Mouse (Mus musculus) kidney, postnatal 0 days (tissue): ENCODE measurements around the gene Efcab2. TPM values are rescaled to one million over a fixed set of nuclear protein-coding genes. Genes with fewer than 3 reads are reported as not detected.
A peak's percentile ranks its signal among the peaks of the same experiment; 100 is the strongest.

Source experiments
- ATAC-seq: fragments of 200-750 bp; cut with Nextera tagmentation; replicated peaks from 2 replicates; pipeline ENCODE4 v1.8.0; 2017; ENCODE audit warnings: low read depth, moderate number of reproducible peaks, moderate TSS enrichment, moderate library complexity; ENCODE audit not compliant: low FRiP score
- DNase-seq: peaks from one replicate; pipeline ENCODE4 v3.0.0-alpha.2; 2016; ENCODE audit warnings: low spot score
- H3K27ac ChIP-seq: fragments of 300-500 bp; sonication (generic); 2 replicates; pipeline ENCODE4 v1.5.1; 2014; ENCODE audit warnings: mild to moderate bottlenecking
- H3K27me3 ChIP-seq: fragments of 300-500 bp; sonication (generic); 2 replicates; pipeline ENCODE4 v1.6.1; 2014; ENCODE audit warnings: low read length, mixed read lengths; ENCODE audit not compliant: insufficient read depth
- H3K36me3 ChIP-seq: fragments of 300-500 bp; sonication (generic); 2 replicates; pipeline ENCODE4 v1.6.1; 2014; ENCODE audit warnings: low read length, mixed read lengths; ENCODE audit not compliant: insufficient read depth
- H3K4me1 ChIP-seq: fragments of 300-500 bp; sonication (generic); replicated peaks from 2 replicates; pipeline ENCODE4 v1.6.1; 2014; ENCODE audit warnings: antibody characterized with exemption, low read length, mixed read lengths; ENCODE audit not compliant: insufficient read depth
- H3K4me2 ChIP-seq: fragments of 300-500 bp; sonication (generic); 2 replicates; pipeline ENCODE4 v1.6.1; 2014; ENCODE audit warnings: mild to moderate bottlenecking, low read length, moderate library complexity, mixed read lengths
- H3K4me3 ChIP-seq: fragments of 300-500 bp; sonication (generic); replicated peaks from 2 replicates; pipeline ENCODE4 v1.5.1; 2014; ENCODE audit warnings: low read depth, low read length
- H3K9ac ChIP-seq: fragments of 300-500 bp; sonication (generic); 2 replicates; pipeline ENCODE4 v1.6.1; 2014; ENCODE audit warnings: low read depth, low read length
- H3K9me3 ChIP-seq: fragments of 300-500 bp; sonication (generic); replicated peaks from 2 replicates; pipeline ENCODE4 v1.6.1; 2016; ENCODE audit warnings: low read length, inconsistent platforms, mixed read lengths
- CTCF ChIP-seq: IDR thresholded peaks from 2 replicates; pipeline ENCODE4 v1.5.1; 2016; ENCODE audit warnings: antibody characterized with exemption, low read depth, mild to moderate bottlenecking, moderate library complexity
- WGBS: fragments of 180-500 bp; shearing (Covaris S2); extraction: QIAGEN DNeasy Blood & Tissue Kit; methylation state at CpG from one replicate; pipeline ENCODE4 v1.1.7; 2014; 5-methylcytosine and 5-hydroxymethylcytosine counted together
- microRNA-seq: library from miRNA; unstranded; fragments of <30 nt; microRNA quantifications from one replicate; pipeline ENCODE4, GENCODE M21; 2016
- polyA plus RNA-seq: library from polyadenylated mRNA; unstranded; fragments of >200 nt; fragmentation: Nextera tagmentation; extraction: Ambion mirVana; gene quantifications from 2 replicates; pipeline ENCODE4 v1.2.1, GENCODE M21; 2015

Gene Efcab2
- polyA plus RNA-seq, 1 experiment from 2014 or later = 8.1 TPM

- H3K9me3 ChIP-seq = no peaks in the 10 kb centered on the region
- H3K27me3 ChIP-seq = peaks cover 5% of the 10 kb centered on the region
- ATAC-seq (peak; percentile 27), DNase-seq (peak; percentile 66)
- H3K27ac ChIP-seq = peak overlapping the region; percentile 78
- peaks cover 12% of the 10 kb centered on the region for H3K4me1 ChIP-seq
- WGBS = under 1% methylated on average over 58 of the region's 59 CpGs
- peak overlapping the region; percentile 71 for H3K4me3 ChIP-seq
- no peaks in the 10 kb centered on the region for H3K36me3 ChIP-seq
- H3K9ac ChIP-seq = peak overlapping the region; percentile 62
- H3K4me2 ChIP-seq = peak overlapping the region; percentile 100
- TF ChIP-seq CTCF = no peak
Measured at GRCm38 (mm10) chr1:178527547-178528361, 121.9 kb downstream of the Efcab2 start.

GRCm38 (mm10) chr1:178528431-178529351, 122.8 kb downstream of the Efcab2 start, which contains the start of gene Kif26b:
Kif26b (plus strand) TSS chr1:178529125.
- Histone ChIP-seq H3K9ac (peak within 1 kb of the TSS; percentile 62), H3K4me1 (peaks cover 12% of the 10 kb centered on the region), H3K9me3 (no peaks in the 10 kb centered on the region), H3K4me2 (peak within 1 kb of the TSS; percentile 100), H3K27ac (peak within 1 kb of the TSS; percentile 78), H3K4me3 (peak within 1 kb of the TSS; percentile 71), H3K36me3 (no peaks in the 10 kb centered on the region), H3K27me3 (peaks cover 5% of the 10 kb centered on the region)
- peak; percentile 84 for DNase-seq
- TF ChIP-seq CTCF = no peak
- ATAC-seq = peak; percentile 61
- WGBS = under 1% methylated on average over 89 of the region's 92 CpGs

GRCm38 (mm10) chr1:178529512-178530300, 123.8 kb downstream of the Efcab2 start:
- Histone ChIP-seq H3K36me3 (no peaks in the 10 kb centered on the region), H3K27ac (peak overlapping the region; percentile 78; the same call in 1 of the 2 replicates), H3K27me3 (peaks cover 5% of the 10 kb centered on the region), H3K4me1 (peaks cover 16% of the 10 kb centered on the region), H3K4me2 (peak overlapping the region; percentile 100), H3K9me3 (no peaks in the 10 kb centered on the region), H3K9ac (peak overlapping the region; percentile 62), H3K4me3 (peak overlapping the region; percentile 71)
- DNase-seq (peak; percentile 58), ATAC-seq (0 out of 2 replicates have a peak, but pooled peaks have one; percentile 0)
- WGBS = 1% methylated on average over 38 of the region's 38 CpGs
- TF ChIP-seq CTCF = peak; percentile 39

GRCm38 (mm10) chr1:178530301-178531078, 124.6 kb downstream of the Efcab2 start:
- Histone ChIP-seq H3K4me2 (peak overlapping the region; percentile 100), H3K9me3 (no peaks in the 10 kb centered on the region), H3K27me3 (peaks cover 5% of the 10 kb centered on the region), H3K36me3 (no peaks in the 10 kb centered on the region), H3K4me3 (peak overlapping the region; percentile 71), H3K9ac (peak overlapping the region; percentile 62), H3K27ac (no peak overlapping the region), H3K4me1 (peaks cover 16% of the 10 kb centered on the region)
- WGBS = under 1% methylated on average over 60 of the region's 62 CpGs
- peak; percentile 75 for TF ChIP-seq CTCF
- DNase-seq = peak; percentile 92
- peak; percentile 33 for ATAC-seq

Small RNAs within 50 kb of the gene (microRNA-seq; reads per million reads assigned to microRNA genes)
- not detected for gene Gm27458

Other genes with a start within 250 kb of the Efcab2 start
- gene Desi2, start 218.7 kb upstream of the Efcab2 start, polyA plus RNA-seq = 24.2 and 25.4 TPM in 2 replicates
- gene Cox20, start 87.0 kb upstream of the Efcab2 start, polyA plus RNA-seq = 216 and 225 TPM in 2 replicates
- gene Hnrnpu, start 68.3 kb upstream of the Efcab2 start, polyA plus RNA-seq = 274 and 302 TPM in 2 replicates
- 6.4 and 6.9 TPM in 2 replicates for gene Kif26b, start 123.0 kb downstream of the Efcab2 start, polyA plus RNA-seq